Mouse (Mus musculus) midbrain, embryonic 11.5 days (tissue): Measurements from ENCODE around the gene Pxylp1. TPM values are rescaled to one million over a fixed set of nuclear protein-coding genes. Genes with fewer than 3 reads are reported as not detected.

Experiments
- ATAC-seq: fragments of 200-750 bp; cut with Nextera tagmentation; 2 replicates; pipeline ENCODE4 v1.8.0; 2017; ENCODE audit warnings: moderate TSS enrichment, moderate library complexity; ENCODE audit not compliant: low FRiP score
- DNase-seq: peaks from one replicate; pipeline ENCODE4 v3.0.0; 2015; ENCODE audit warnings: low spot score; ENCODE audit errors: missing footprints
- H3K27ac ChIP-seq: fragments of 300-500 bp; sonication (generic); 2 replicates; pipeline ENCODE4 v1.5.1; 2014; ENCODE audit warnings: low read depth, low read length
- H3K27me3 ChIP-seq: fragments of 300-500 bp; sonication (generic); 2 replicates; pipeline ENCODE4 v1.6.1; 2014; ENCODE audit warnings: mild to moderate bottlenecking, low read length, moderate library complexity, mixed read lengths; ENCODE audit not compliant: control insufficient read depth, insufficient read depth
- H3K36me3 ChIP-seq: fragments of 300-500 bp; sonication (generic); 2 replicates; pipeline ENCODE4 v1.6.1; 2014; ENCODE audit warnings: mild to moderate bottlenecking, low read length, moderate library complexity, mixed read lengths; ENCODE audit not compliant: control insufficient read depth, insufficient read depth
- H3K4me1 ChIP-seq: fragments of 300-500 bp; sonication (generic); 2 replicates; pipeline ENCODE4 v1.6.1; 2014; ENCODE audit warnings: low read length; ENCODE audit not compliant: control insufficient read depth, insufficient read depth
- H3K4me2 ChIP-seq: fragments of 300-500 bp; sonication (generic); 2 replicates; pipeline ENCODE4 v1.6.1; 2014; ENCODE audit warnings: mild to moderate bottlenecking, moderate library complexity
- H3K4me3 ChIP-seq: fragments of 300-500 bp; sonication (generic); 2 replicates; pipeline ENCODE4 v1.5.1; 2014; ENCODE audit warnings: low read depth, low read length
- H3K9ac ChIP-seq: fragments of 300-500 bp; sonication (generic); 2 replicates; pipeline ENCODE4 v1.6.1; 2014; ENCODE audit warnings: low read length
- H3K9me3 ChIP-seq: fragments of 300-500 bp; sonication (generic); 2 replicates; pipeline ENCODE4 v1.6.1; 2016; ENCODE audit warnings: low read length; ENCODE audit not compliant: control insufficient read depth
- WGBS: fragments of 180-500 bp; shearing (Covaris S2); extraction: QIAGEN DNeasy Blood & Tissue Kit; methylation state at CpG from one replicate; pipeline ENCODE4 v1.1.7; 2014; 5-methylcytosine and 5-hydroxymethylcytosine counted together
- polyA plus RNA-seq: library from polyadenylated mRNA; unstranded; fragments of >200 nt; fragmentation: Nextera tagmentation; extraction: Ambion mirVana; gene quantifications from 2 replicates; pipeline ENCODE4 v1.2.1, GENCODE M21; 2014

The Pxylp1 gene
- polyA plus RNA-seq, 1 experiment from 2014 or later, result 63.8 TPM

DNA sequence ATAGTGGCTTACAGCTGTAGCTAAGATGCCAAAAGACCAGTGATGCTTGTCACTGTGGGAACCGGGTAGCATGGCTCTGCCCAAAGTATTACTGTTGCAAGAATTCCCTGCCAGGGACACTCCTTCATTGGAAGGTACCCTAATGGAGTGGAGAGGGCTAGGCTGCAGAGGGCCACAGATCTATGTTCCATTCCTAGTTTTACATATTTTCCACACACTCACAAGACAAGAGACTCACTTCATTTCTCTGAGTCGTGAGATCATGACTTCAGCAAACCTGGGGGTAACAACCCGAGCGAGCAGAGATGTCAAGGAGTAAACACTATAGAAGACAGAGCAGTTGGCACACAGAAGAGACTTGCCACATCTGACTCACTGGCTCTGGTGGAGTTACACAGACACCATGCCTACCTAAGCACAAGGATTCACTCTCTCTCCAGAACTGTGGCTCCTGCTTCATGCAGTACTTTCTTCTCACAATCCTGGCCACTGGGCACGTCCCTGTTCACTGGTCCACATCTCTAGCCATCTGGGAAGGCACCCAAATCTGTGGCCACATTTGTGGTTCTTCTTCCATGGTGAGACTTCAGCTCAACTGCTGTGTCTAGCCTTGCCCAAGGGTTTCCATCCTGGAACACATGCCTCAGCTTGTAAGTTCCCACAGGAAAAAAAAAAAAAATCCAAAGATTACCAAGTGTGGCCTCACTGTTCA lies 31.9 kb downstream of the Pxylp1 start:
- 95% methylated on average over 5 of the region's 5 CpGs for WGBS
- ATAC-seq, result no peak
- no peak overlapping the region for H3K9ac ChIP-seq
- H3K27me3 ChIP-seq, result no peaks in the 10 kb centered on the region
- no peak overlapping the region for H3K27ac ChIP-seq
- H3K36me3 ChIP-seq, result no peaks in the 10 kb centered on the region
- no peak overlapping the region for H3K4me2 ChIP-seq
- no peak overlapping the region for H3K4me3 ChIP-seq
- H3K4me1 ChIP-seq, result peaks cover 3% of the 10 kb centered on the region
- no peaks in the 10 kb centered on the region for H3K9me3 ChIP-seq
- DNase-seq, result no peak

DNA sequence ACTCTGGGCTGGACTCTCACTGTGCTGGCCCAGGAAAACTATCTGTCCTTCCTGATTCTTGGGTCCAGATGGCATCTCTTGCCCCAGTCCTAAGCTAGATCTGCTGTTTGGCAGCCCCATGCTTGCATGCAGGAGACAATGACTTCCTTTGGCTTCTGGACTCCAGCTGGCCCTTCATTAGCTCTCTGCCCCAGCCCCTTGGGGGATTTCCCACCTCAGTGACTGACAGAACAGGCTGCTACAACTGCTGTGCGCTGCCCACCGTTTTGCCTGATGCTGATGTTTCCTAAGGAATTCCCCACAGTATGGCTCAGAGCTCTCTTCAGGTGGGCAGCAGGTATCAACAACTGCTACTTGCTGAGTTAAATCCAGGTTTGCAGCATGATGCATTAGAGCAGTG lies 33.4 kb downstream of the Pxylp1 start:
- WGBS, result 74% methylated on average over 2 of the region's 2 CpGs
- Histone ChIP-seq H3K9ac (no peak overlapping the region), H3K36me3 (no peaks in the 10 kb centered on the region), H3K9me3 (no peaks in the 10 kb centered on the region), H3K4me2 (no peak overlapping the region), H3K27ac (no peak overlapping the region), H3K27me3 (no peaks in the 10 kb centered on the region), H3K4me1 (peaks cover 3% of the 10 kb centered on the region), H3K4me3 (no peak overlapping the region)
- DNase-seq (no peak), ATAC-seq (no peak)

DNA sequence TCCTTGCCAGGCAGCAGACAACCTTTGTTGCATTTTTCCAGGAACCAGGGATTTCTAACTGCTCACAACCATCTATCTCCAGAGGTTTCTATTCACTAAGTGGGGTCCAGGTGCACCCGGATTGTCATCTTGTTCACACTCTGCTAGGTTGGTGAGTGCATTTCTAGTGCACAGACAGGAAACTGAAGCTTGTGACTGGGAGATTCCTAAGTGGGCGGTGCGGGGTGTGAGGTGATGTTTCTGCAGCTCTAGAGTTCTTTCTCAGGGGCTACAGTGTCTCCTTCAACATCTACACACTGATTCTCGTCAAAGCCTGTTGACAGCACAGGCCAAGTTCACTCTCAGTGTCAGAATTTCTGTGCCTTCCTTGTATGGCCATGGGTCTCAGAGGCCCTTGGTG lies 34.6 kb downstream of the Pxylp1 start:
- Histone ChIP-seq H3K27me3 (no peaks in the 10 kb centered on the region), H3K4me1 (no peaks in the 10 kb centered on the region; the same call in 1 of the 2 replicates), H3K4me3 (no peak overlapping the region), H3K9ac (no peak overlapping the region), H3K27ac (no peak overlapping the region), H3K9me3 (no peaks in the 10 kb centered on the region), H3K36me3 (no peaks in the 10 kb centered on the region), H3K4me2 (no peak overlapping the region)
- WGBS, result 86% methylated on average over 4 of the region's 4 CpGs
- no peak for ATAC-seq
- DNase-seq, result no peak

DNA sequence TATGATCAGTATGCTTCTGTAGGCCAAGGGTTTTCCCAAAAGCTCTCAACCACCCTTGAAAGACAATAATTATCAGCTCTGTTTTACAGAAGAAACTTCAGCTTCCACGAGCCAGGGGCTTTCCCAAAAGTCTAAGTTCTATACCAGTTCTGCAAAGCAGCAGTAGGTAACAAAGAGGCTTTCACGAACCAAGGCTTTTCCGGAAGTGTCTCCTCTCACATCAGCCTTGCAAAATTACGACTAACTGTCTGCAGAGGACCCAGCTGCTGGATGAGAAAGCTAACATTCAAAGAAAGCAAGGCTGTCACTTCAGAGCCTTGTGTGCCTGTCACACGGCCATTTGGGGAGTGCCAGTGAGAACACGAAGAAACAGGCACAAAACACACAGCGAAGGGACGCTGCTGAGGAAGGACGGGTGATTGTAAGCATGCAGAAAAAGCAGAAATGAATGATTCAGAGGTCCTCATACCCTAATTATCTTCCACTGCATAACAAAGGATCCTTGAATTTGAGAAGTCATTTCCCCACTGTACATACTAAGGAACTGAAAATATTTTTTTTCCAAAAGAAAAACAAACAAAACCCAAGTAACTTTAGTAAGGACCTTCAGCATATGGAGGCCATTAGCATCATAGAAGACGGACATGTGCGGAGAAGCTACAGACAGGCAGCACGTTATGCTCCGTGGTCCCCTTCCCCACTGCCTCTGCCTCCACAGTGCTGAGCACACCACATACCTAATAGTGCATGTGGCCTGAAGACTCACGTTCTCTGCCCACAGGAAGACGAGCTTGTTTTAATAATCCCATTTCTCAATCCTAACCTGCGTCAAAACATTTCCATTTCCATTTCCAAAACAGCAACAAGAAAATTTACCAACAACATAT lies 38.9 kb downstream of the Pxylp1 start:
- Histone ChIP-seq H3K4me3 (no peak overlapping the region), H3K36me3 (no peaks in the 10 kb centered on the region), H3K4me1 (no peaks in the 10 kb centered on the region), H3K9me3 (no peaks in the 10 kb centered on the region), H3K9ac (no peak overlapping the region), H3K4me2 (no peak overlapping the region), H3K27me3 (no peaks in the 10 kb centered on the region), H3K27ac (no peak overlapping the region)
- ATAC-seq, result no peak
- no peak for DNase-seq
- WGBS, result 78% methylated on average over 16 of the region's 16 CpGs

DNA sequence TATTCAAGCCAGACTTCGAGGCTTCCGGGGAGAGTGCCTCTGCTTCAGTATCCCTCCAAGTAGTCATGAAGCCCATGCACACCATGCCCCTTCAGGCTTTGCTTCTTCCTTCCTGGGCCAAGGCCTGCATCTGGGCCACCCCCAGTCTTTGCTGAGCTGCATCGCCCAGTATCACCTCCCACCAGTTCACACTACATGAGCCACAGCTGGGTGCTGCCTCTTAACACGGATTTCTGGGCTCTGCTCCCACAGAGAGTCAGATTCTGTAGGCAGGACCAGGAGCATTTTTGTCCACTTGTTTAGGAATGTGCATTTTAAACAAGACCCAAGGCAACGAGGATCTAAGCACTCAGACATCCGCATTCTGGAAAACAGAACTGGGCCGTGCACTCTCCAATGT lies 40.8 kb downstream of the Pxylp1 start:
- Histone ChIP-seq H3K9ac (no peak overlapping the region), H3K4me3 (no peak overlapping the region), H3K27me3 (no peaks in the 10 kb centered on the region), H3K4me2 (no peak overlapping the region), H3K4me1 (no peaks in the 10 kb centered on the region), H3K36me3 (no peaks in the 10 kb centered on the region), H3K27ac (no peak overlapping the region), H3K9me3 (no peaks in the 10 kb centered on the region)
- WGBS, result 72% methylated on average over 7 of the region's 7 CpGs
- no peak for ATAC-seq
- DNase-seq, result no peak

DNA sequence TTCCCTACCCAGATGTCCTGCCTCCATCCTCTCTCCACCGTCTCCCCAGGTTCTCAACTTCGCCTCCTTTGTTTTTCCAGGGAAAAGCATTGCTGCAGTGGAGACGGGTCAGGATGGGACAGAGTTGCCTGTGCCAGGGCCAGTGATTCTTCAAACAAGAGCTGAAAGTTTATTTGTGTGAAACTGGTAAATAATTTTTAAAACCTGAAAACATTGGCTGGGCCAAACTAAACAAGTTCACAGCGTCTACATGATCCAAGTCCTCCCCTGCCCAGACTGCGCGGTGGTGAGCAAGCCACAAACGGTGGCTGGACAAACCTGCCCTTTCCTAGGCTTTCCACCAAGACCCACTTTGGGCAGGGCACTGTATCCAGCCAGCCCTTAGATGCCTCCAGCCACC lies 41.4 kb downstream of the Pxylp1 start:
- ATAC-seq, result no peak

DNA sequence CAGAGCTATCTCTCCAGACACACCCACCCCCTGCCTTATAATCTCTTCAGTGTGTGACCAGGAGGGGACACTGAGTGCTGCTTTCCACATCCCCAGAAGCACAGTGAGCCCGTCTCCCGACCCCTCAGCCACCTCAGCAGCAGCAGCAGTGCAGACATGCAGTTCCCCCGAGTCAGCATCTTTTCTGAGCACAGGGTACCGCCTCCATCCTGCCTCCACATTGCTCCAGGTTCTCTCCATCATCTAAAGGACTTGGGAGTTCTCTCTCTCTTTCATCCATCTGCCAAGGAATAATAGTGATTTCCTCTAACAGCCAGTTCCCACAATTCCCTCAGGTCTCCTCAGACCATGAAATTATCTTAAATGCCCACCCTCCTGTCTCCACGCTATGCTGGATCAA lies 43.5 kb downstream of the Pxylp1 start:
- Histone ChIP-seq H3K4me1 (no peaks in the 10 kb centered on the region), H3K27me3 (no peaks in the 10 kb centered on the region), H3K36me3 (no peaks in the 10 kb centered on the region), H3K27ac (no peak overlapping the region), H3K4me3 (no peak overlapping the region), H3K4me2 (no peak overlapping the region), H3K9me3 (no peaks in the 10 kb centered on the region), H3K9ac (no peak overlapping the region)
- ATAC-seq (no peak), DNase-seq (no peak)
- 66% methylated on average over 5 of the region's 5 CpGs for WGBS

More for the DNA sequence above, 41.4 kb downstream of the Pxylp1 start:
- Histone ChIP-seq H3K27me3 (no peaks in the 10 kb centered on the region), H3K4me3 (no peak overlapping the region), H3K36me3 (no peaks in the 10 kb centered on the region), H3K4me1 (no peaks in the 10 kb centered on the region), H3K27ac (no peak overlapping the region), H3K9me3 (no peaks in the 10 kb centered on the region), H3K9ac (no peak overlapping the region), H3K4me2 (no peak overlapping the region)
- WGBS, result 81% methylated on average over 7 of the region's 7 CpGs
- no peak for DNase-seq

DNA sequence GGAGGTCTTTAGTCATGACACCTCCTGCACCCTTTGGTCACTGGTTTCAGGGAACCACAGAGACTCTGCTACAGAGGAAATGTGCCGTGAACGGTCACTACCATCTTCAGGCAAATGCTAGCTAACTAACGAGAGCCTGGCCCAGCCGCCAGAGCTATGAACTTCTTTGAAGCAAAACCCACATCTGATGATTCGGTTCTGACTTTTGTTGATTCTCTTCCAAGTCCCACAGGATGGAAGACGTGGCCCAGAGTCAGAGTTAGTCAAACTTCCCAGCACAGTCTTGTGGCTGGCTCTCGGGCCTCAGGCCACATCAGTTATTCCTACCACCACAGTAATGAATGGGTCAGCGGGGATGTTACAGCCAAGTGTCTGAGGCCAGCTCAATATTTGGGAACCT lies 46.1 kb downstream of the Pxylp1 start:
- no peak overlapping the region for H3K4me3 ChIP-seq
- ATAC-seq (no peak), DNase-seq (no peak)
- no peaks in the 10 kb centered on the region for H3K36me3 ChIP-seq
- H3K27ac ChIP-seq, result no peak overlapping the region
- no peaks in the 10 kb centered on the region for H3K4me1 ChIP-seq
- no peaks in the 10 kb centered on the region; the same call in 1 of the 2 replicates for H3K9me3 ChIP-seq
- no peak overlapping the region for H3K9ac ChIP-seq
- H3K4me2 ChIP-seq, result no peak overlapping the region
- WGBS, result 92% methylated on average over 8 of the region's 8 CpGs
- no peaks in the 10 kb centered on the region for H3K27me3 ChIP-seq

DNA sequence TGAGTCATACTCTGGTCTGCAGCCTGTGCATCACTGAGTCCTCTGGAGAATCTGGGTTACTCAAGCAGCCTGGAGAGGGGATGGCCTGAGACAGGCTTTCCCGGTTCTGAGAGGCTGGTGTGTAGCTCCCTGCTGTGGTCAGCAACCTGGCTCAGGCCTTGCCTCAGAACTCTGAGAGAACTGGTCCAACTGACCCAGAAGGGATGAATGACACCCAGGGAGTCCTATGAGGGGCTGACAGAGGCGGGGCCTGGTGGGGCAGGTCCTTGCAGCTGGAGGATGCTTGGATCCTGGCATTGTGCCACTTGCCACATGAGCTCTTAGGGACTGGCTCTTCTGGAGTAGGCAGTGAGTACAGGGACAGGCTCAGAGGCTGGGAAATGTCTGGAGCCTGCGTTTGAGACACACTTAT lies 47.7 kb downstream of the Pxylp1 start:
- Histone ChIP-seq H3K27ac (no peak overlapping the region), H3K4me2 (no peak overlapping the region), H3K36me3 (no peaks in the 10 kb centered on the region), H3K4me1 (no peaks in the 10 kb centered on the region), H3K4me3 (no peak overlapping the region), H3K9me3 (no peaks in the 10 kb centered on the region; the same call in 1 of the 2 replicates), H3K27me3 (no peaks in the 10 kb centered on the region), H3K9ac (no peak overlapping the region)
- ATAC-seq (no peak), DNase-seq (no peak)
- 66% methylated on average over 3 of the region's 3 CpGs for WGBS
